Mouse (Mus musculus): ENCODE measurements around the gene Lpar5.

The Lpar5 gene

GRCm38 (mm10) chr6:125104223-125104622 is 36.5 kb downstream of the Lpar5 start:
- in situ Hi-C loops (cut with MboI; ENCODE audit: unreplicated experiment in 2 of 2): no loop called here

GRCm38 (mm10) chr6:125107705-125108104 is 40.0 kb downstream of the Lpar5 start:
- in situ Hi-C loops (cut with MboI; ENCODE audit: unreplicated experiment in 2 of 2): no loop called here

GRCm38 (mm10) chr6:125109371-125109770 is 41.7 kb downstream of the Lpar5 start:
- in situ Hi-C loops (cut with MboI; ENCODE audit: unreplicated experiment in 2 of 2): no loop called here

GRCm38 (mm10) chr6:125110927-125111326 is 43.2 kb downstream of the Lpar5 start:
- in situ Hi-C loops (cut with MboI; ENCODE audit: unreplicated experiment in 2 of 2): no loop called here

GRCm38 (mm10) chr6:125112553-125112952 is 44.8 kb downstream of the Lpar5 start:
- in situ Hi-C loops (cut with MboI; ENCODE audit: unreplicated experiment in 2 of 2): no loop called here

- in situ Hi-C loops (cut with MboI; ENCODE audit: unreplicated experiment in 2 of 2): no loop called here
Observed at GRCm38 (mm10) chr6:125119387-125119786, 51.7 kb downstream of the Lpar5 start.

- in situ Hi-C loops (cut with MboI; ENCODE audit: unreplicated experiment in 2 of 2): no loop called here
Observed at GRCm38 (mm10) chr6:125128724-125129123, 61.0 kb downstream of the Lpar5 start.

GRCm38 (mm10) chr6:125129710-125130402 is 62.1 kb downstream of the Lpar5 start:
- in situ Hi-C loops (cut with MboI; ENCODE audit: unreplicated experiment in 2 of 2): loop anchor here in 1 of 2 experiments (5.0 kb wide), 1 partner anchor 33 kb away; the partner anchor contains the start of gene Chd4

- in situ Hi-C loops (cut with MboI; ENCODE audit: unreplicated experiment in 2 of 2): loop anchor here in 1 of 2 experiments (5.0 kb wide), 1 partner anchor 34 kb away; the partner anchor contains the start of gene Chd4
Observed at GRCm38 (mm10) chr6:125131302-125132156, 63.8 kb downstream of the Lpar5 start, which contains the start of gene Nop2. TSS of gene Nop2 (plus strand) at chr6:125131909.

Measured in v-Abl transformed pro-B cells (cell line).